Mouse (Mus musculus): ENCODE data around the gene Col6a6. TPM values are rescaled to one million over a fixed set of nuclear protein-coding genes. Genes with fewer than 3 reads are reported as not detected.

Col6a6 gene
- polyA plus RNA-seq, 1 experiment from 2014 or later: 1.9 TPM

DNA sequence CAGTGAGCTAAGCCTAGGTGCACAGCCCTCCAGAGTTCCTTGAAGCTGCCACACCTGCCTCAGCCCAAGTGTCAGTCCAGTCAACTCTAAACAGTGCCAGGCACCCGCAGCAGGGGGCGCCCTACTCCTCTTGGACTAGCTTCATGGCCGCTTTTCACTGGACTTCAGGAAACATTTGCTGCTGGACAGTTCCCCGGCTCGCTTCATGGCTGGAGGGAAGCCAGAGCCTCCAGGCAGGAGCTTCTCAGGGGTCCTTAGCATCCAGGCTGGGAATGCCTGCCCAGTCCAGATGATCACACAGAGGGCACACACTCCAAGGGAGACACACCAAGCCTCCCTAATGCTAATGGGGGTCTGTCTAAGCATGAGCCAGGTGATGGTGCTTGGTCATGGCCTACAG lies 134.1 kb downstream of the Col6a6 start:
- Histone ChIP-seq H3K4me1 (peaks cover 12% of the 10 kb centered on the region; the same call in 1 of the 2 replicates), H3K36me3 (no peaks in the 10 kb centered on the region), H3K9me3 (no peaks in the 10 kb centered on the region), H3K27me3 (replicated peaks) (no peaks in the 10 kb centered on the region), H3K27ac (no peak overlapping the region), H3K4me3 (replicated peaks) (no peak overlapping the region), H3K9ac (no peak overlapping the region), H3K4me2 (no peak overlapping the region)
- ATAC-seq (ENCODE audit: insufficient read depth, low FRiP score, low read depth): peak; percentile 48; the same call in 1 of the 2 replicates
- WGBS: 7% methylated on average over 5 of the region's 5 CpGs

DNA sequence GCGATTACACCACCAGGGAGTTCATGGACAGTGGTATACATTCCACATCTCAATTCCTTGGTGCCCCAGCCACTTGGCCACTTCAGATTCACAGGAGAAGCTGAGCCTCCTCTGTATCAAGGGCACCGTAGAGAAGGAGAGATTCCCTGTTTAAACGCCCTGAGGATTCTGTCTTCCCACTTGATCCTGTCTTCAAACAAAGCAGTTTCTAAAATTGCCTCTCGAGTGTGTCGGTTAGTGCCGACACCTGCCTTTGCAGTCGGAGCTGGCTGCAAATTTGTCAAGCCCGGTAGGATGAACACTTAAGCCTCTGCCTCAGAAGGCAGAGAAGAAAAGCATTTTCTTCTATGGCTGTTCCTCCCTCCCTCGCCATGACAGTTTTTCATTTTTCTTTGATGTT lies 134.9 kb downstream of the Col6a6 start:
- no peak overlapping the region for H3K27ac ChIP-seq
- no peak overlapping the region for H3K9ac ChIP-seq
- no peak for ATAC-seq (ENCODE audit: insufficient read depth, low FRiP score, low read depth)
- no peak overlapping the region for H3K4me3 ChIP-seq (replicated peaks)
- no peaks in the 10 kb centered on the region for H3K27me3 ChIP-seq (replicated peaks)
- WGBS: 81% methylated on average over 9 of the region's 9 CpGs
- no peaks in the 10 kb centered on the region for H3K9me3 ChIP-seq
- no peak overlapping the region for H3K4me2 ChIP-seq
- peaks cover 6% of the 10 kb centered on the region; the same call in 1 of the 2 replicates for H3K4me1 ChIP-seq
- no peaks in the 10 kb centered on the region for H3K36me3 ChIP-seq

GRCm38 (mm10) chr9:105692472-105692871 lies 135.5 kb downstream of the Col6a6 start:
- 84% methylated on average over 14 of the region's 14 CpGs for WGBS
- Histone ChIP-seq H3K4me1 (peaks cover under 1% of the 10 kb centered on the region; the same call in 1 of the 2 replicates), H3K4me2 (no peak overlapping the region), H3K27me3 (replicated peaks) (no peaks in the 10 kb centered on the region), H3K9ac (no peak overlapping the region), H3K4me3 (replicated peaks) (no peak overlapping the region), H3K36me3 (0 out of 2 replicates have a peak, but pooled peaks cover under 1% of the 10 kb centered on the region), H3K9me3 (no peaks in the 10 kb centered on the region), H3K27ac (no peak overlapping the region)
- no peak for ATAC-seq (ENCODE audit: insufficient read depth, low FRiP score, low read depth)

- H3K36me3 ChIP-seq: peaks cover 19% of the 10 kb centered on the region; the same call in 1 of the 2 replicates
- no peaks in the 10 kb centered on the region; the same call in 1 of the 2 replicates for H3K4me1 ChIP-seq
- H3K9ac ChIP-seq: no peak overlapping the region
- no peak for ATAC-seq (ENCODE audit: insufficient read depth, low FRiP score, low read depth)
- no peak overlapping the region for H3K27ac ChIP-seq
- no peaks in the 10 kb centered on the region for H3K27me3 ChIP-seq (replicated peaks)
- no peak overlapping the region for H3K4me2 ChIP-seq
- no peaks in the 10 kb centered on the region for H3K9me3 ChIP-seq
- no peak overlapping the region for H3K4me3 ChIP-seq (replicated peaks)
- 71% methylated on average over 7 of the region's 7 CpGs for WGBS
These were observed 138.5 kb downstream of the Col6a6 start for GRCm38 (mm10) chr9:105689485-105689884.

DNA sequence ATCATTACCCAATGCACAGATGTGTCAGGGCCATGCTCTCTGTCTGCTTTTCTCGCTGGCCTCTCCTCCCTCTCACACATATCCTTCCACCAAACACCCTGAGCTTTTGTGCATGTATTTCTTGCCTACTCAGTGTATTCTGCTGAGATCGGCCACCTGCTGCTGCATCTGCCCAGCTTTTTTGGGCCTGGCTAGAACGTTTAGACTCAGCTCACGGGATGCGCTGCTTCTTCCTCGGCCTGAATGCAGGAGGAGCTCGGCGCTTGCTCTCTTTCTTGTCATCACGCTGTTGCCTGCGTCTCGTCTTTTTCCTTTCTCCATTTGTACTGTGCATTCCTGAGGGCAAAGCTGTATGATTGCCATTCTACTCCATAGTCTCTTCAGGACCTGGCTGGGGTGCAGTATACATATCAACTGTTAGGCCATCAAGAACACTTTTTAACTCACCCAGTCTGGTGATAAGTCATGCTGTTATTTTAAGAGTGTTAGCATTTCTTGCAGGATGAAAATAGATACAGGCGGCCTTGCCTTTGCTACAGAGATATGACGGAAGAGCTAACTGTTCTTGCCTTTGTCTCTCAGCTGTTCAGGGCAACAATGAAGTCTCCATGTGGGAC lies 143.3 kb downstream of the Col6a6 start:
- Histone ChIP-seq H3K4me1 (no peaks in the 10 kb centered on the region; the same call in 1 of the 2 replicates), H3K4me3 (replicated peaks) (no peak overlapping the region), H3K9me3 (no peaks in the 10 kb centered on the region), H3K27ac (no peak overlapping the region), H3K36me3 (peaks cover 28% of the 10 kb centered on the region), H3K9ac (no peak overlapping the region), H3K27me3 (replicated peaks) (no peaks in the 10 kb centered on the region), H3K4me2 (no peak overlapping the region)
- 85% methylated on average over 13 of the region's 13 CpGs for WGBS
- no peak for ATAC-seq (ENCODE audit: insufficient read depth, low FRiP score, low read depth)

GRCm38 (mm10) chr9:105681386-105681785 lies 146.6 kb downstream of the Col6a6 start:
- Histone ChIP-seq H3K9ac (no peak overlapping the region), H3K36me3 (peaks cover 30% of the 10 kb centered on the region), H3K27ac (no peak overlapping the region), H3K9me3 (no peaks in the 10 kb centered on the region), H3K27me3 (replicated peaks) (no peaks in the 10 kb centered on the region), H3K4me2 (no peak overlapping the region), H3K4me3 (replicated peaks) (no peak overlapping the region), H3K4me1 (no peaks in the 10 kb centered on the region)
- WGBS: 90% methylated on average over 7 of the region's 7 CpGs
- no peak for ATAC-seq (ENCODE audit: insufficient read depth, low FRiP score, low read depth)

- Histone ChIP-seq H3K27ac (no peak overlapping the region), H3K36me3 (peaks cover 31% of the 10 kb centered on the region)
These were observed 152.0 kb downstream of the Col6a6 start for GRCm38 (mm10) chr9:105675941-105676340.

GRCm38 (mm10) chr9:105672032-105672431 lies 155.9 kb downstream of the Col6a6 start:
- no peaks in the 10 kb centered on the region for H3K4me1 ChIP-seq

More at GRCm38 (mm10) chr9:105675941-105676340, 152.0 kb downstream of the Col6a6 start:
- Histone ChIP-seq H3K9me3 (no peaks in the 10 kb centered on the region), H3K27me3 (replicated peaks) (no peaks in the 10 kb centered on the region), H3K4me3 (replicated peaks) (no peak overlapping the region), H3K4me1 (no peaks in the 10 kb centered on the region), H3K9ac (no peak overlapping the region), H3K4me2 (no peak overlapping the region)
- ATAC-seq (ENCODE audit: insufficient read depth, low FRiP score, low read depth): no peak
- 60% methylated on average over 11 of the region's 11 CpGs for whole genome bisulfite sequencing

DNA sequence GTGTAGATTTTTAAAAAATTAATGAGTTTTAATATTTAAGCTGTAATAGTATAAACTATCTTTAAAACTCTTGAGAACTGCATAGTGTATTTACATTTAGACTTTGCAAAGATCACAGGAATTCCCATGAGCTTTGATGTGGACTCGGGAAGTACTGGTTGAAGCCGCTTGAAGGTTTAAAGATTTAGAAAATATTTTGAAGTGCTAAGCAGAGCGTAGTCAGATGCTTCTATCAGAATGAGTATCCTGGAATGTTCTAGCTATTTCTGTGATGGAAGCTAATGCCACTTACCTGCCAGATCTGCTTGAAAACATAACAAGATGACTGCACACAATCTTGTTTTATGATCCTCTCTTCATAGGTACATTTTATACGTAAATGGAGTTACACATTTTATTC lies 157.0 kb downstream of the Col6a6 start:
- H3K9ac ChIP-seq: no peak overlapping the region
- no peaks in the 10 kb centered on the region for H3K4me1 ChIP-seq
- H3K27me3 ChIP-seq (replicated peaks): no peaks in the 10 kb centered on the region
- no peaks in the 10 kb centered on the region for H3K9me3 ChIP-seq
- no peak overlapping the region for H3K27ac ChIP-seq
- WGBS: 70% methylated on average over 4 of the region's 4 CpGs
- no peak overlapping the region for H3K4me2 ChIP-seq
- no peak for ATAC-seq (ENCODE audit: insufficient read depth, low FRiP score, low read depth)
- peaks cover 25% of the 10 kb centered on the region for H3K36me3 ChIP-seq
- no peak overlapping the region for H3K4me3 ChIP-seq (replicated peaks)

More at GRCm38 (mm10) chr9:105672032-105672431, 155.9 kb downstream of the Col6a6 start:
- no peaks in the 10 kb centered on the region for H3K27me3 ChIP-seq (replicated peaks)
- H3K9me3 ChIP-seq: no peaks in the 10 kb centered on the region
- no peak for ATAC-seq (ENCODE audit: insufficient read depth, low FRiP score, low read depth)
- peaks cover 29% of the 10 kb centered on the region for H3K36me3 ChIP-seq
- 80% methylated on average over 2 of the region's 2 CpGs for WGBS
- no peak overlapping the region for H3K4me2 ChIP-seq
- no peak overlapping the region for H3K9ac ChIP-seq
- H3K27ac ChIP-seq: no peak overlapping the region
- H3K4me3 ChIP-seq (replicated peaks): no peak overlapping the region

DNA sequence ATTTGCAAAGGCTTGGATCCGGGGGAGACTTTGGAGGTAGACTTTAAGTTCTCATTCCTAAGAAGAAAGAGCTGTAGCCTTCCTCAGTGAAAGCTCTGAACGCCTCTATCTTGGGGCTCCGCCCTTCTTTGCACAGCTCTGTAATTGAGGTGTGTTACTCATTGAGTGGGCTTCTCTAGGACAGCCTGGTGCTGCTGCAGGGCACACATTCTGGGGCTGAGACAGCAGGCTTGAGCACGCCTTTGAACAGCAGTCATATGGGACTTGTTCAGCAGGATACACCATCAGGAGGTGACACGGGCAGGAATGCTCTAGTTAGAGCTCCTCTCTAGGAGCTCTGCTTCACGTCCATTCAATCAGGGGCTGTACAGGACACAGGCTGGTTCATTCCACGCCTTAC lies 162.7 kb downstream of the Col6a6 start:
- H3K27me3 ChIP-seq (replicated peaks): no peaks in the 10 kb centered on the region
- 81% methylated on average over 7 of the region's 7 CpGs for WGBS
- peaks cover 18% of the 10 kb centered on the region for H3K36me3 ChIP-seq
- ATAC-seq (ENCODE audit: insufficient read depth, low FRiP score, low read depth): no peak; the same call in 1 of the 2 replicates
- no peaks in the 10 kb centered on the region for H3K9me3 ChIP-seq
- no peak overlapping the region for H3K4me2 ChIP-seq
- H3K27ac ChIP-seq: peak overlapping the region; percentile 12; the same call in 1 of the 2 replicates
- no peak overlapping the region for H3K4me3 ChIP-seq (replicated peaks)
- no peak overlapping the region for H3K9ac ChIP-seq
- no peaks in the 10 kb centered on the region for H3K4me1 ChIP-seq

DNA sequence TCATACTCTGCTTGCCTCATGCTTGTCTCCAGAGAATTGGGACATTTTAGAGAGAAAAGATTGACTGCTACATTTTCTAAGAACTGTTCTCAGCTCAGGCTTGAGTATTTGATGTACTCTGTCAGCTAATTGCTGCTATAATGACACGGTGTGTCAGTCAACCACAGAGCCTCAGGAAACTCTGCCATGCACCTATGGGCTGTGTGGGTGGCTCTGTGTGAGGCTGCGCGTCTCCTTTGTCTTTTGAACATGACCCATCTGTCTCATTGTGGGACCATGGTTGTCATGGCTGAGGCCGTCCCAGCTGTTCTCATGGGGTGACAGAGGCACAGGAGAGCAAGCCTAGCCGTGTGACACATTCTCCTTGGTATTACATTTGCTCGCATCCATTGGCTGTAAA lies 168.1 kb downstream of the Col6a6 start:
- WGBS: 92% methylated on average over 6 of the region's 6 CpGs
- H3K4me3 ChIP-seq (replicated peaks): no peak overlapping the region
- no peak overlapping the region for H3K4me2 ChIP-seq
- no peak overlapping the region for H3K9ac ChIP-seq
- H3K27me3 ChIP-seq (replicated peaks): no peaks in the 10 kb centered on the region
- ATAC-seq (ENCODE audit: insufficient read depth, low FRiP score, low read depth): no peak
- no peak overlapping the region for H3K27ac ChIP-seq
- no peaks in the 10 kb centered on the region for H3K4me1 ChIP-seq
- peaks cover 19% of the 10 kb centered on the region for H3K36me3 ChIP-seq
- no peaks in the 10 kb centered on the region for H3K9me3 ChIP-seq

- H3K27ac ChIP-seq: no peak overlapping the region
- no peak overlapping the region for H3K4me2 ChIP-seq
- H3K9me3 ChIP-seq: no peaks in the 10 kb centered on the region
- H3K36me3 ChIP-seq: peaks cover 27% of the 10 kb centered on the region
- no peaks in the 10 kb centered on the region for H3K4me1 ChIP-seq
- no peak overlapping the region for H3K9ac ChIP-seq
- WGBS: 95% methylated on average over 12 of the region's 12 CpGs
- H3K27me3 ChIP-seq (replicated peaks): no peaks in the 10 kb centered on the region
- H3K4me3 ChIP-seq (replicated peaks): no peak overlapping the region
- no peak for ATAC-seq (ENCODE audit: insufficient read depth, low FRiP score, low read depth)
These were observed 169.7 kb downstream of the Col6a6 start for GRCm38 (mm10) chr9:105658216-105658615.

Data from stomach, embryonic 15.5 days (tissue).